In the genomic region with DNA sequence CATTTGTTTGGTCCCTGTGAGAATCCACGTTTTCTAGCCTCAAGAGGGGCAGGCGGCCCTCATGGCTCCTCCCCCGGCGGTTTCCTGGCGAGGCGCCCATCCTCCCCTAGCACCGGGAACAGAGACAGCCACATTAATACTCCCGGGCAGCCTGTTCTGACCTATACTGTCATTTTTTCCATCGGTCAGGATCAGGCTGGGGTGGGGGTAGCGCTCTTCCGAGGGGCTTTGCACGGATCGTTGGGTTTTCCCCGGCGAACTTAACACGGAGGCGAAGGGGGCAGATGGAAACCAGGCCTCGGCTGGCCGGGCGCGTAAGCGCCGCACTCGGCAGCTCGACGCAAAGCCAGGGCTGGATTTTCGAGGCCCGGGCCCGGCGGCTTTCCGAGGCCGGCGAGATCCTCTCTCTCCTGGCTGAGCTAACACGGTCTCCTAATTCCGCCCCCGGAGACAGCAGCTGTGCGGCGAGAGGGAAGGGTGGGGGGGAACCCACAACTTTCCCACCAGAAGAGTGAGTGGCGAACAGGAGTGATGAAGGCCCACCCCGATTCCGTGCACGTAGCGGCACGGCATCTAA, we compare ENCODE assay signal across 7 mouse cellular contexts. TPM values are rescaled to one million over a fixed set of nuclear protein-coding genes. Genes with fewer than 3 reads are reported as not detected.
A peak's percentile ranks its signal among the peaks of the same experiment; 100 is the strongest.
DNase-seq lines count a peak whose midpoint lies in the region; ATAC-seq lines count a peak whose summit lies in the region.

No protein-coding gene starts in this region.

- H3K4me1 ChIP-seq in embryonic facial prominence, embryonic 14.5 days (ENCODE audit: control insufficient read depth, insufficient read depth, low read length): peaks cover 12% of the 10 kb centered on the region; the same call in 1 of the 2 replicates
- peaks cover 16 to 26% of the 10 kb centered on the region in 2 experiments for H3K4me1 ChIP-seq in heart, embryonic 14.5 days (ENCODE audit: control insufficient read depth in 2 of 2, insufficient read depth in 2 of 2, low read length in 2 of 2)

- DNase-seq in MN1 (ENCODE audit: low spot score): peak; percentile 83
- DNase-seq in embryonic facial prominence, embryonic 14.5 days (ENCODE audit: low spot score): peak; percentile 82
- DNase-seq in kidney, postnatal 14 days: peak; percentile 82
- peak; percentile 82 for DNase-seq in lung, postnatal 10 days
- DNase-seq in right cerebral cortex, postnatal 10 days (ENCODE audit: low spot score in 2 of 2): peak; percentile 70 to 72

- no peaks in the 10 kb centered on the region for H3K9me3 ChIP-seq in embryonic facial prominence, embryonic 14.5 days (ENCODE audit: control insufficient read depth, low read length)
- H3K9me3 ChIP-seq in heart, embryonic 14.5 days (ENCODE audit: control insufficient read depth, low read length): no peaks in the 10 kb centered on the region

- H3K4me3 ChIP-seq in embryonic facial prominence, embryonic 14.5 days (ENCODE audit: low read depth, low read length): peak overlapping the region; percentile 48
- H3K4me3 ChIP-seq in heart, embryonic 14.5 days (ENCODE audit: control insufficient read depth in 1 of 2, insufficient read depth in 1 of 2, low read depth in 1 of 2, low read length in 2 of 2): peak overlapping the region; percentile 49 to 65

- peak overlapping the region; percentile 88 for H3K27ac ChIP-seq in embryonic facial prominence, embryonic 14.5 days (replicated peaks; ENCODE audit: low read depth, low read length)
- peak overlapping the region; percentile 92 to 95 for H3K27ac ChIP-seq in heart, embryonic 14.5 days (replicated peaks in 1 of 2; ENCODE audit: control insufficient read depth in 1 of 2, insufficient read depth in 1 of 2, low read depth in 2 of 2, low read length in 2 of 2)

- H3K4me2 ChIP-seq in embryonic facial prominence, embryonic 14.5 days (ENCODE audit: low read depth, low read length): peak overlapping the region; percentile 64
- H3K4me2 ChIP-seq in heart, embryonic 14.5 days (ENCODE audit: low read length): peak overlapping the region; percentile 67

- ATAC-seq in CD4-positive, CD25-positive, alpha-beta regulatory T cell, adult 4 months: peak; percentile 14
- peak; percentile 60 for ATAC-seq in embryonic facial prominence, embryonic 14.5 days (ENCODE audit: low read depth)
- ATAC-seq in heart, embryonic 14.5 days (ENCODE audit: insufficient number of reproducible peaks, insufficient read depth, low FRiP score, low read depth): peak; percentile 44; the same call in 1 of the 2 replicates

- peak overlapping the region; percentile 75 for H3K9ac ChIP-seq in embryonic facial prominence, embryonic 14.5 days (ENCODE audit: low read depth, low read length)
- peak overlapping the region; percentile 80 for H3K9ac ChIP-seq in heart, embryonic 14.5 days (ENCODE audit: low read length)

- 5% methylated on average over 31 of the region's 44 CpGs for WGBS in embryonic facial prominence, embryonic 14.5 days
- 8% methylated on average over 43 of the region's 44 CpGs for WGBS in heart, embryonic 14.5 days

- peaks cover 60% of the 10 kb centered on the region for H3K27me3 ChIP-seq in embryonic facial prominence, embryonic 14.5 days (replicated peaks; ENCODE audit: control insufficient read depth, insufficient read depth, low read length)
- peaks cover 23% of the 10 kb centered on the region for H3K27me3 ChIP-seq in heart, embryonic 14.5 days (ENCODE audit: control insufficient read depth, insufficient read depth, low read length)

- no peaks in the 10 kb centered on the region for H3K36me3 ChIP-seq in embryonic facial prominence, embryonic 14.5 days (ENCODE audit: control insufficient read depth, insufficient read depth, low read length)
- H3K36me3 ChIP-seq in heart, embryonic 14.5 days (ENCODE audit: control insufficient read depth, insufficient read depth, low read length): no peaks in the 10 kb centered on the region

RNA-seq across cellular contexts. Expression of gene Bcor, which starts 1.8 kb away (rescaled TPM):
- 10 to 100 TPM; 24.2 to 26.1 TPM for polyA plus RNA-seq in CD4-positive, CD25-positive, alpha-beta regulatory T cell, adult 4 months (2017; shearing (Covaris generic))
- 15.0 and 17.7 TPM in 2 replicates for polyA plus RNA-seq in embryonic facial prominence, embryonic 14.5 days (2014; fragmentation: Nextera tagmentation; extraction: Ambion mirVana)
- polyA plus RNA-seq in heart, embryonic 14.5 days (2014; fragmentation: Nextera tagmentation; extraction: Ambion mirVana): 17.0 and 17.7 TPM in 2 replicates

Comparison
In these comparisons a context has a peak if more than half of its experiments do, and no peak if none do; other contexts are left out.
1. Peak in every context shown above with its lines: DNase-seq, ATAC-seq, H3K4me3 ChIP-seq and H3K27ac ChIP-seq.